Mouse (Mus musculus) gastrocnemius, postnatal 14 days (tissue): ENCODE measurements around the gene C3ar1. TPM values are rescaled to one million over a fixed set of nuclear protein-coding genes. Genes with fewer than 3 reads are reported as not detected.

Experiments used
- DNase-seq: peaks from one replicate; pipeline ENCODE4 v3.0.0; 2021; ENCODE audit warnings: mixed read lengths
- intact Hi-C: fragments of 180-260 bp; cut with DNase I; formaldehyde crosslinking; loops from one replicate; pipeline ENCODE4 v1.15.1; 2025; ENCODE audit warnings: low total_unique reads
- total RNA-seq, 2 experiments: library from RNA; stranded (reverse); gene quantifications; 2 replicates each; pipeline ENCODE4 v1.2.3; 2021

C3ar1 gene
- total RNA-seq, 2 experiments from 2014 or later: 1.00 to 1.6 TPM

GRCm38 (mm10) chr6:122834365-122834764 lies 21.6 kb downstream of the C3ar1 start:
- no peak for DNase-seq
- intact Hi-C loops: no loop called here

DNA sequence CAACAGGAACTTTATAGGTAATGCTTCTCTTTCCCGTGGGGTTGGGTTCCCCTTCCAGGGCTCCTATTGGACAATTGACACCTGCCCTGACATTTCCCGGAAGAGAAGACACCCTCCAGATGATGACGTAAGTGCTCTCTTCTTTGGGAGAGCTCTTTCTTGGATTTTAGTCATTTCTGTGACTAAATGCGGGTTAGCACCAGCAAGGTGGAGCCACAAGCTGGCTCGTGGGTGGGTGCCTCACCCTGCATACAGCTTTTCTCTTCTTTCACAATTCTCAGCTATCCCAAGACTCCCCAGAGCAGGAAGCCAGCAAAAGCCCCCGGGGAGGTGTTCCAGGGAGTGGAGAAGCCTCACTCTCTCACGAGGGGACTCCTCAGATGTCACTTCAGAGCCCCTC lies 23.1 kb downstream of the C3ar1 start:
- intact Hi-C loops: no loop called here
- no peak for DNase-seq

GRCm38 (mm10) chr6:122828086-122828485 lies 27.9 kb downstream of the C3ar1 start:
- no peak for DNase-seq

GRCm38 (mm10) chr6:122825923-122826742 lies 29.8 kb downstream of the C3ar1 start:
- intact Hi-C loops: no loop called here
- DNase-seq: peak; percentile 56

More at GRCm38 (mm10) chr6:122828086-122828485, 27.9 kb downstream of the C3ar1 start:
- intact Hi-C loops: no loop called here

- no peak for DNase-seq
- intact Hi-C loops: no loop called here
Observed at GRCm38 (mm10) chr6:122825166-122825565, 30.8 kb downstream of the C3ar1 start.

GRCm38 (mm10) chr6:122824086-122824485 lies 31.9 kb downstream of the C3ar1 start:
- peak; percentile 62 for DNase-seq
- intact Hi-C loops: no loop called here

GRCm38 (mm10) chr6:122821822-122822221 lies 34.1 kb downstream of the C3ar1 start:
- DNase-seq: no peak
- intact Hi-C loops: no loop called here

GRCm38 (mm10) chr6:122820799-122821650 lies 34.9 kb downstream of the C3ar1 start:
- intact Hi-C loops: no loop called here

DNA sequence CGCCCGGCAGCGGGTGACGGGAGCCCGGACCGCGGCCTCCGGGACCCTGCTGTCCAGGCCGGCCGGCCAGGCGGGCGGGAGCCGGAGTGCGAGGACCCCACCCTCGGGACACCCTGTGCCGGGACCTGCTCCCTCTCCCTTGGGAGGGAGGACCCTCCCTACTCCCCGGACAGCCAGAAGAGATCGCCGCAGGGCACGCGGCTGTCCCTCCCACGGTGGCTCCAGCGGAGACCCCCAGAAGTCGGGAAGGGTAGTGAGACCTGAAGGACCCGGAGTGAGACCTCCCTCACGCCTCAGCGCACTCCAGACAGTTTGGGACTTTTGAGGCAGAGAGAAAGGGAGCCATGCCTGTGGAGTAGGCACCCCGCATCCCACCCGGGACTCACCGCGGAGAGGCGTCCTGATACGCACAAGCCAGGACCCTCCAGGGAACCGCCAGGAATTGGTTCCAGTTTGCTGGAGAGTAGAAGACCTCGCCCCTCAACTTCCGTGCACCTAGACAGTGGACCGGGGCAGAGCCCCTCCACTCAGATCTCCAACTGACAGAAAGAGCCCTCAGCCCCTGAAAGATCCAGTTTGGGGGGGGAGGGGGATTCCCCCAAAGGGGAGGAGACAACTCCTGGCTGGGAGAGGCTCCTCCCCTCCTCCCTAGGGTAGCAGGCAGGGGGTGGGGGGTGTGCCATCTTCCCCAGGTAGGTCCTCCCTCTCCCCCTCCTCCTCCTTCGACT lies 35.7 kb downstream of the C3ar1 start:
- DNase-seq: peak; percentile 19
- intact Hi-C loops: no loop called here

More at GRCm38 (mm10) chr6:122820799-122821650, 34.9 kb downstream of the C3ar1 start:
- DNase-seq: no peak

GRCm38 (mm10) chr6:122819306-122820070 lies 36.5 kb downstream of the C3ar1 start, which contains the start of gene Foxj2:
TSS of gene Foxj2 (plus strand) at chr6:122819914.
- peak; percentile 81 for DNase-seq
- intact Hi-C loops: no loop called here

- no peak for DNase-seq
- intact Hi-C loops: no loop called here
Observed at GRCm38 (mm10) chr6:122813640-122814039, 42.3 kb downstream of the C3ar1 start.

DNA sequence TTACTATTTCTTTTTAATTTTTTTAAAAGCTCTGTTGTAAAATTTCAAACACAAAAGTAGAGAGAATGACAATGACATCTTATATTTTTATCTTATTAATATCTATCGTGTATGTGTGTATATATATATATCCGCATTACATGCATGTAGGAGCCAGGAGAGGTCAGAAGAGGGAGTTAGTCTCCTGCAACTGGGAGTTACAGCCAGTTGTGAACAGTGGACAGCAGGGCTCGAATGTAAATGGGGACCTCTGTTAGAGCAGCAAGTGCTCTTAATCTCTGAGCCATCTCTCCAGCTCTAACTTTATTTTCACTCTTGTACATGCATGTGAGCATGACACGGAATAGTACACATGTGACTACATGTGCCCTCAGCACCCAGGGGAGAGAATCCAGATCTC lies 43.2 kb downstream of the C3ar1 start:
- DNase-seq: no peak
- intact Hi-C loops: no loop called here

DNA sequence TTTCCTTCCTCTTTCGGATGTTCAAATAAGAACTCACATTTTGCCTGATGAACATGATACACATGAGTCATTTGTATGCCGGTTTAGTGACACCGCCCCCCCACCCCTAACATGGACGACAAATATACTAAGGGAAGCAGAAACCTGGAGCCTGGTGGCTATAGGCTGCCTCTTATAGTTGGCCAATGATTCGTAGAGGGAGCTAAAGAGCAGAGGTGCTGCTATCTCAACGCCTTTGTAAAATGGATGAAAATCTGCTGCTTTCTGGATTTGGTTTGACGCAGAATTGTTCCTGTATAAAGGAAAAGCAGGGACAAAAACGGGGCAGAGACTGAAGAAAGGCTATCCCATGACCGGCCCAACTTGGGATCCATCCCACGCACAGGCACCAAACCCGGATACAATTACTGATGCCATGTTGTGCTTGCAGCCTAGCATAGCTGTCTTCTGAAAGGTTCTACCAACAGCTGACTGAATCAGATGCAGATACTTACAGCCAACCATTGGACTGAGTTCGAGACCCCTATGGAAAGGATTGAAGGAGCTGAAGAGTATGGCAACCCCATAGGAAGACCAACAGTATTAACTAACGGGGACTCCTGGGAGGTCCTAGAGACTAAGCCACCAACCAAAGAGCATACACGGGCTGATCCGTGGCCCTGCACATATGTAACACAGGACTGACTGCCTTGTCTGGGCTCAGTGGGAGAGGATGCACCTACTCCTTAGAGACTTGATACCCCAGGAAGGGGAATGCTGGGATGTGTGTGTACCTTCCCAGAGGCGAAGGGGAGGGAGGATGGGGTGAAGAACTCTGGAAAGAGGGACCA lies 44.0 kb downstream of the C3ar1 start:
- DNase-seq: no peak

DNA sequence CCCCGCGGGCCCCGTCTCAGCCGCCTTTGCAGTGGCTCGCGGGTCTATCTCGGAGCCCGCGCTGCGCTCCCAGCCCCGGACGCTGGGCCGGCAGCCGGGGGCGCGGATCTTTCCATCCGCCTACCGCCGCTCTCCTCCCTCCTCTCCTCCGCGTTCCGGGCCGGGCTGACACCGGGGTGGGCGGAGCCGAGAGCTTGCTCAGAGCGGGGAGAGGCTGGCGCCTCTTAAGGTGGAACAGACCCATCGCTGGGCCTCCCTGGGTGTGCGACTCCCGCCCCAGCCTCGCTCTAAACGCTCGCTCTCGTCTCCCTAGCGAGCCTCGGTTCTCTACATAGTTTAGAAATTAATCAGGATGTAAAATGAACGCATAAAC lies 44.7 kb downstream of the C3ar1 start:
- intact Hi-C loops: no loop called here
- peak; percentile 98 for DNase-seq

More for the DNA sequence above, 44.0 kb downstream of the C3ar1 start:
- intact Hi-C loops: no loop called here

- intact Hi-C loops: no loop called here
- DNase-seq: peak; percentile 97
Observed at GRCm38 (mm10) chr6:122810615-122811279, 45.2 kb downstream of the C3ar1 start.

DNA sequence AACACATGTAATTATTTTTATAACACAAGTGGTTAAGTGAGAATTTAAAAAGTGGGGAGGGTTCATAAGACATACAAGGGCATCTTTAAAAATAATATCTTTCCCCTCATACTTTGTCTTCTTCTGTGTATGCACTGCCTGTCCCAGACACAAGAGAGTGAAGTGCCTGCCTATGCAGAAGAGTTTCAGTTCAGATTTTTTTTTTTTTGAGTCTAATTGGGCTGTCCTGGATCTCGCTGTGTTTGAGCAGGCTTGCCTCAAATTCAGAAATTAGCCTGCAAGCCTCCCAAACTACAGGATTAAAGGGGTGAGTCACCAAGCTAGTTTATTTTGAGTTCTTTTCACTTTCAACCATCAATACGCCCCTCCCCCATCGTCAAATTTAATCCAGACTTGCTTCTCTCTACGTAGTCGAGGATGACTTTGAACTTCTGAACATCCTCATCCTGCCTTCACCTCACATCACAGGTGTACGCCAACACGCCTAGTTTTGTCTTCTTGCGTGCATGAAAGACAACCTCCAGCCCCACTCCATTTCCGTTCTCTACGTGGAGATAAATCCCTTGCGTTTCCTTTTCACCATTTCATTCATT lies 45.8 kb downstream of the C3ar1 start:
- intact Hi-C loops: no loop called here

DNA sequence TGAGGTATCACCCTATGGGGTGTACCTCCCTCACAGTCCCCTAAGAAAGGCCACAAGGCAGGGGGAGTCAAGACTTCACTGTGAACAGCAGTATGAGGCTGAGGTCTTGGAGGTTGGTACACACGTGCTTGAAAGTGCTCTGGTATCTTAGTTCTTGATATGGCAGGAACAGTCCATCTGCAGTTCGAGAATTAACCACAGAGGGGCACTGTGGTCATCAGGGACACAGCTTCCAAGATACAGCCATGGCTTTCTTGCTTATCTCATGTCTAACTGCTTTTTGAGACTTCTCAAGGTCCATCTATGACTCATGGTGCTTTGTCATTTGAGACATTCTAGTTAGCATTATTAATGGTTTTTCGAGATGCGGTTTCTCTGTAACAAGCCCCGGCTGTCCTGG lies 51.5 kb downstream of the C3ar1 start:
- intact Hi-C loops: no loop called here
- DNase-seq: peak; percentile 62

More for the DNA sequence above, 45.8 kb downstream of the C3ar1 start:
- no peak for DNase-seq
